Mouse (Mus musculus): ENCODE measurements around the gene Rpl9-ps6.
"Not testable (repeated sequence)": the region's sequence is repeated elsewhere in the genome, so short reads cannot be mapped to it uniquely, and the experiment has no call there.

Gene Rpl9-ps6

DNA sequence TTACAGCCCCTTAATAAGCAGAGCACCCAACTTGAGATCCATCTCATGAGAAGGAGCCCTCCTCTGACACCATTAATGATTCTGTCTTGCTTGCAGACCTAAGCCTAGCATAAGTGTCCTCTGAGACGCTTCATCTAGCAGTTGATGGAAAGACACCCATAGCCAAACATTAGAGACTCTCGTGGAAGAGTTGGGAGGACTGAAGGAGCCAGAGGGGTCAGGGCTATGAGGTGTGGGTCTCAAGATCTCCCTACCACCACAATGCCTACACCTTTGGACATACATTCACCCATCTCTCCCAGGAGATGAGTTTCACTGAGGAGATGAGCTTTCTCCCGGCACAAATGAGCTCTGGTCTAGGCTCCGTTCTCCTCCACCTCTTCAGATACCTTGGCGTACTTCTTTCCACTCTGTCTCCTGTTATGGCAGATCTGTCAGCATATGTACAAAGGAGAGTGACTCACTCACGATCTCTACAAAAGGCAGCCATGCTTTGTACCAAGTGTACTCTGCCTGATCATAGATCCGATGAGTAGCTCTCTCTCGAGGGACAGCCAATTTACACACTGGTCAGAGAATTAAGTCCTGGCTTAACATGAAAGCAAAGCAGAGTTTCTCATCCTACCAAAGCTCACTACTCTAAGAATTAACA, 14.5 kb upstream of the Rpl9-ps6 start:
- no peak for DNase-seq

DNA sequence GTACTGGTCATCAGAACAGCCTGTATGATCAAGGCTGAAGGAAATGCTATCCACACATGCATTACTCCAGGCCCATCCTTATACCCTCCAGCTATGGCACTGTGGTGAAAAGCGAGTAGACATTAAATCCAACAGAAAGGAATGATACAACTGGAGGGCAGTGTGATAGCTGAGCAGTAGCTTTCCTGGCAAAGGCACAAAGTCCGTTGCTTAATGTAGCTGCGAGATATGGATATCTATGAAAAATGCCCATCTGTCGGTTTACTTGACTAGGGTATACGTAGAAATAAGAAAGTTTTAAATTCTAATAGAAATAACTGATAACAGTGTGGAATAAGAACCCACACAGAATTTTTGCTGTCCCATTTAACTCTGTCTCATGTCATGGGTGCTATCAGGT, 13.9 kb upstream of the Rpl9-ps6 start:
- no peak for DNase-seq

DNA sequence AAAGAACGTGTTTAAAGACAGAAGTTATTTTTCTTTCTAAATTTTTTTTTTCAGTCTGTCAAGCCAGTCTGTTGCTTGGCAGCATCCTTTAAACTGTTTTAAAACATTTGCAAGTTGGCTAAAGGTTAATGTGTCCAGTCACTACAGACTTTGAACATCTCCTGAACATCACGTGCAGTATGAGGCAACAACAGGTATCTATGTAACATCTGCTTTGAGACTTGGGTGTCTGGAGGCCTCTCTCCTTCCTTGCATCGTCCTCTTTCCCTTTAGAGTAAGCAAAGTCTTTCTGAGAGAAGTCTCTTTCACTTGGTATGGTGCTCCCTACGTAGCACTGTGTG, 10.3 kb upstream of the Rpl9-ps6 start:
- DNase-seq, result no peak

DNA sequence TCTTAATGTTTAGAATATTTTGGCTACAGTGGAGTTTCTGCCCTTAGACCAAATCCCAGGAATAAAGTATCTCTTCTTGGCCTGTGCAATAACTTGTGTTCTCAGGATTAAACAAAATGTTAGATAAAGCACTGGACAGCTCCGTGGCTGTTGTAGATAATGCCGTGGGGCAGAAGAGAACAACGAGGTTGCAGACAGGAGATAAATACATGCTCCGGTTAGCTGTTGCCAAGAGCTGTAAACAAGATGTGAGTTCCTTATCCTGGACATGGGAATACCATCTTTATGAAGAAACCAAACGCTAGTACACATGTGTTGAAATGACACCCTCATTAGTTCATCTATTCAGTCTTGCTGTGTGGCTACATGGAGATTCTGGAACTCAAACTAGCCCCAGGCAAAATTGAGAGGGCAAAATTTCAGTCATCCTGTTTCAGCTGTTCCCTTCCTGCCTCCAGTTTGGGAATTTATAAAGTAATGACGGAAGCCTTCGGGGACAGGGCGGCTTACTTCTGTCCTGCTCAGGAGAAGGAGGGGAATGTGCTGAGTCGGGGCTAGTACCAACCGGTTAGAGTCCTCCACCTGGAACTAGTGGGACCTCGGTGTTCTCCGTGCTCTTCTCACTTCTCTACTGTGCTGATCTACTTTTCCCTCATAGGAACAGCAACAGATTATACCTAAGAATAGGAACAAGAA, 9.8 kb upstream of the Rpl9-ps6 start:
- DNase-seq, result no peak

DNA sequence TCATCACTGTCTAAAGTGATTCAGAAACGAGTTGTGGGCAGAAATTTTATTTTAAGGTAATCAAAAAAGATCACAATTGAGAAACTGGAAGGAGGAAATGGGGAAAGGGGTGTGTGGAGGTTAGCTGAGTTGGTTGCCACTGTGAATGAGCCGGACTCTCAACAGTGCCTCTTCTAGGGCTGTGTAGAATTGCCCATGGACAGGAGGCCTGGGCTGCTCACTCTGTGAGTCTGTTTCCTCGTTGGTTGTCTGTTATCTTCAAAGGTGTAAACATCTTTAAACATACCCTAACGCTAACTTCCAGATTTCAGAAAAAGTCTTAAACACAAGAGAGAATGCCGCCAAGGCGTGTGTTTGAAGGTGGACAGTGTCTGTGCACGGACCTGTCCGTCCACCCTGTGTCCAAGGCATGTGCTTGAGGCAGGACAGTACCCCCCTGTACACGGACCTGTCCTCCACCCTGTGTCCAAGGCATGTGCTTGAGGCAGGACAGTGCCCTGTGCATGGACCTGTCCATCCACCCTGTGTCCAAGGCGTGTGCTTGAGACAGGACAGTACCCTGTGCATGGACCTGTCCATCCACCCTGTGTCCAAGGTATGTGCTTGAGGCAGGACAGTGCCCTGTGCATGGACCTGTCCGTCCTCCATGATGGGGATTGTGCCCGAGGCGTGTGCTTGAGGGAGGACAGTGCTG, 4.3 kb upstream of the Rpl9-ps6 start:
- DNase-seq, result no peak

DNA sequence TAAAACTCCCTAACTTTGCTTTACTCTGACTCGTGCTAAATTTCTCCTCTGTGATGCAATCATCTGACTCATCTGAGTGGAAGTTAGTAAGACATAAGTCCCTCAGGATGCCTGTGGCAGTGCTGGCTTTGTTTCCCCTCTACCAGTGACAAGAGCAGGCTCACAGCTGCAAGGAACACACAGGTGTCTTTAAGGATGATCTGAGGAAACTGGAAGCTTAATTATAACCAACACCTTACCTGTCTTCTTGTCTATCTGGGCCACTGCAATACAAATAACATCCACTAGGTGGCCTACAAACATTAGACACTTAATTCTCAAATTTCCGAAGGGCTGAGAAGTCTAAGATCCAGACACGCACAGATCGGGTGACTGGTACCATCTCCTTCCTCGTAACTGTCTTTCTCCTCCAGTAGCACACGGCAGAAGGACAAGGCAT, 3.7 kb upstream of the Rpl9-ps6 start:
- DNase-seq, result peak; percentile 62

DNA sequence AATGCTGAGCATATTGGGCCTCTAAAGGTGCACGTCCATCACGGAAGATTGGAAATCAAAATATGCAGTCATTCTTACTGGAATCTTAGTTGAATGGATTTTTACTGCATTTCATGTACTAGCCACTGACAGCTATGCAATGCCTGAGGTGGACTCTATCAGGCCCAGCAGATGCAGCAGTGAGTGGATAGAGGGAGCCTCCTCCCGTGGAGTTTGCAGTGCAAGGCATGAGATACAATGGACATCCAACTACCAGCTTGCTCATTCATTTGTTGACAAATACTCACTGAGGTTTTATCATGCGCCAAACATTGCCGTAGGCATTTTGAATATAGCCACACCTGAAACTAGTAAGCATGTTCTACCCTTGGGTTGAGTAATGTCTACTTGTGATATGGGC, 947 bp upstream of the Rpl9-ps6 start:
- DNase-seq, result no peak

DNA sequence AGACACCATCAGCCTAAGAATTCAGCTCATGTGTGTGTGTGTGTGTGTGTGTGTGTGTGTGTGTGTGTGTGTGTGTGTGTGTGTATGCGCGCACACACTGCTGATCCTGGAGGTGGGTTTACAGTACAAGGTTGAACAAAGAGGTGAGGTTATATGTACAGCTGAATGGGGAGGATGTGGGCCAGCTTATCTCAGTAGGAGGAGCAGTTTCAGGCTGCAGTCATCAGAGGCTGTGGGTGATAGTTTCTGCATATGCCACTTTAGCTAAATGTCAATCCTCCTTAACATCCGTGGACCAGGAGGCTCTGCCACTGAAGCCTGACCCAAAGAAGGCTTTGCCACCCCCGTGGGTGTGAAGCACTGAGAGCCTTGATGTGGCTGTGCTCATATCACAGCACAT, 1.1 kb downstream of the Rpl9-ps6 start:
- DNase-seq, result peak; percentile 52

DNA sequence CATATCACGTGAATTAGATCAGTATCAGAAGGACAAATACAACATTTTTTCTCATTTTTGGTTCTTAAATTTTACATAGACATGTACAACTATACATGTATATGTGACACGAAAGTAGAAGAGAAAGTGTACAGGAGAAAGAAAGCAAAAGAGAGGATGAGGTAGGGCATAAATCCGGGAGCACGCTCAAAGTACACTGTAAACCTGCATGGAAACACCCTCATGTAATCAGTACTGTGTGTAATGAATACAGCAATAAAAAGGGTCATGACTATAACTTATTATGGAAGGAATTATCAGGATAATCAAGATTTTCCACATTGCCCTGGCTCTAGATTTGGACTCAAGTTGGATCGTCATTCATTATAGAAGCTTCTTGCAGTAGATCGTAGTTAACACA, 3.3 kb downstream of the Rpl9-ps6 start:
- DNase-seq, result no peak

DNA sequence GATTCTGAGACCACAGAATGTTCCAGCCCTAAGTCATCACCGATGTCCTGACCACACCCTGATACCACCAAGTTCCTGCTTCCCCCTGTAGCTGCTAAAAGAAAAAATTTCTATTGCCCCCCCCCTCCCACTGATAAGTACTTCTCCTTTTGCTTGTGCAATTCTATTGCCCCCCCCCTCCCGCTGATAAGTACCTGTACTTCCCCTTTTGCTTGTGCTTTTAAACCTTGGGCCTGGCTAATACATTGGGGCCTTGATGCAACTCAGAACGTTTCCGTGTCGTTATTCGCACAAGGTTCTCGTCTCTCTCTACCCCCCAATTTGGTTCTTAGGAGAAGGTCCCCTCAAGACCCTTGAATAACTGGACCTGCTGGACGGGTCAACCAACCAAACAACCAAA, 8.7 kb downstream of the Rpl9-ps6 start:
- DNase-seq, result not testable (repeated sequence)

DNA sequence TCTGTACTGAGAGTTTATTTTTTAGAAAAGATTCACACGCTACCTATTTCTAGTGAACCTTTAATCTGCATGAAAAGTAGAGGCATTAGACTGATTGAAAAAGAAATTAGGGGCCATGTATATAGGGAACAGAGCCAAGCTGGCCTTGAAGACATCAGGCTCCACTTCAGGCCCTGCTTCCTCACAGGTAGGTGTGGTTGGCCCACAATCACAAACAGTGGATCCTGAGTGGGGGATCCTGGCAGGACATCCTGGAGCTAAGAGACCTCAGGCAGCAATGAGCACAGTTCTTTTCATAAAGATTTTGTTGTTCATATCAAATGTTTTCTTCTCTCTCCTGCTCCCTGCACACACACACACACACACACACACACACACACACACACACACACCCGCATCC, 9.6 kb downstream of the Rpl9-ps6 start:
- DNase-seq, result no peak

DNA sequence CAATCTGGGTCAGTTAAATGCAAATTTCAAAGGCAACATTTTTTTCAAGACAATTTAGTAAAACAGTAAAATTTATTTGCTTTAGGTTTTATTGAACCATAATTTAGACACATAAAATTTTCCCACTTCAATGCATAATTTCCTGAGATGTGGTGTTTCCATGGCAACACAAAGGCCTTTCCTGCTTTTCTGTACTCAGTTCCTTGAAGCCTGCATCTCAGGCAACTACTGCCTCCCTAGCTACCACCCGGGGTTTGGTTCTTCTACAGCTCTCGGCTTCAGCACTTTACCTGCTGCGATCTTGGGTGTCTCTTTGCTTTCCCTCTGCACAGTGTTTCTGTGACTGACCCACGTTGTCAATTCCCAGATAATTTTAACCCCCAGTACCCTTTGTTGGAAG, 14.1 kb downstream of the Rpl9-ps6 start:
- DNase-seq, result no peak

DNA sequence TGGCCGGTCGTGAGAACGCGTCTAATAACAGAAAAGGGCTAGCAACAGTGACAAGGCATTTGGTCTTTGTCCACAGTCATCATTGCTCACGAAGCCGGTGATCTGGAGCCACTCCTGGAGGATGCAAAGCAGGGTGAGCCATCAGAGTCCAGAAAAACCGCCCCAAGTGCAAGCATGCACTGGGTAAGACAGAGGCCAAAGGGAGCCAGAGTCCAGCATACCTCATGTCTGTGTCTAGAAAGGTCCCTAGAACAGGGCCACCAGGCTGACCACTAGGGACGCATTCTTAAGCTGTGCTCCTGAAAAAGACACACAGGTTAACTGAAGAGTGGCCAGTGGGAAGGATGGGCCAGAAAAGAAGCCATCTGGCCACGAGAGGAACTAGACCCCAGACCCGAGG, 17.4 kb downstream of the Rpl9-ps6 start:
- DNase-seq, result no peak

DNA sequence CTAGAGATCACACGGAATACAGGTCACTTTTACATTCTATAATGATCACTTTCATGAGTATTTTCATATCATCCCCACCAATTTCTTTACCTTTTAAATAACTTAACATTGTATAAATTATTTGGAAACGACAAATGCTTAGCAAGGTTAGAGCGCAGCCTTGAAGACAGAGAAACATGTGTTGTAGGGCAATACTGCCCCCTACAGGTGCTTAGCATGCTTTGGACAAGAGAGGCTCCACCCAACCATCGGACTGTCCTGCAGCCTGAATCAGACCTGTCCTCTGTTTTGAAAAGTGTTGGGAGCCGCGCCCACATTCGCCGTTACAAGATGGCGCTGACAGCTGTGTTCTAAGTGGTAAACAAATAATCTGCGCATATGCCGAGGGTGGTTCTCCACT, 24.8 kb downstream of the Rpl9-ps6 start:
- peak; percentile 58 for DNase-seq

DNA sequence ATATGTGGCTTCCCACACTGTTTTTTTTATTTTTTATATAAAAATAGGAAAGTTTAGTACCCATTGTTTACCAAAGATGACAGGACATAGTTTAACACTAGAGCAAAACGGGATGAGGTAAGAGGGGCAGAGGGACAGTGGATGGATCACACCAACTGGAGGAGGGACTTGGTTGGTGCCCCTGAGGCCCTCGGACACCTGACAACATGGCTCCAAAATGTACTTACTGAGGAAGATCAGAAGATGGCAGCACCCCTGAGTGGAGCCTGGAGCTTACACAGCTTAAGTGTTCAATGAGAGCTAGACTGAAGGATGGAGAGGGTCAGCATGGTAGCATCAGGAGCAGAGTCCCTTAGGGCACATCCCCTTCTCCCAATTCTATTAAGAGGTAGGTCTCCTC, 27.0 kb downstream of the Rpl9-ps6 start:
- no peak for DNase-seq

DNA sequence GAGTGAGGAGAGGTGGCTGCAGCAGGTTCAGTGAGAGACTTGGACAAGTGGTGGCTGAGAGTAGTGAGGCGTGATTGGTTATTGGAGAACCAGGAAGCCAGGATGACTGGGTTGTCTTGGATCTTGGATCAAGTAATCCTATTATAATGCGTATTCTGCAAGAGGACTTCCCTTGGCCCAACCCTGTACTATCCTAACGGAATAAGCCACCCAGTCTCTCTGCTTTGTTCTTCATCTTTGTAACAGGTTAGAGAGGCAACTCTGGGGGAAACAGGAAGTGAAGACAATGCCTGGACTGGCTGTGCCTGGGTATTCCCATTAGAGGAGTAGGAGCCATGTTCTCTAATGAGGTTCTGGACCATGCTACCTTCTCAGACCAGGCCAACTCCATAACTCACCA, 40.5 kb downstream of the Rpl9-ps6 start:
- DNase-seq, result no peak

DNA sequence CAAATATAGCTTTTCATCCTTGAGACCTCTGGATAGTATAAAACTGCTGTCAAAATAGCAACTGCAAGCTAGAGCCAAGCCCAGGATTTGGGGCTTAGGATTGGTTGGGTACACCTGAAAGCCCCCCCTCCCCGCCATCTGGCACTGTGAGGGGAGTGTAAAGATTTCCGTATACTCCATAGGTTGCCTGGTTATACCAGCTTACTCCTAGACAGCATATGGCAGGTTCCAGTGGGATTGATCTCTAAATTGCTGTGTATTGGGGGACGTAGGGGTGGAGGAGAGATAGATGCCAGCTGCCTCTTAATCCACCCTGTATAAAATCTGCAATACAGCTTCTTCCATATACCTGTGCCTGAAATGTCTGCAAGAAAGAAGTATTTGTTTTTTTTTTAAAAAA, 41.7 kb downstream of the Rpl9-ps6 start:
- no peak for DNase-seq

DNA sequence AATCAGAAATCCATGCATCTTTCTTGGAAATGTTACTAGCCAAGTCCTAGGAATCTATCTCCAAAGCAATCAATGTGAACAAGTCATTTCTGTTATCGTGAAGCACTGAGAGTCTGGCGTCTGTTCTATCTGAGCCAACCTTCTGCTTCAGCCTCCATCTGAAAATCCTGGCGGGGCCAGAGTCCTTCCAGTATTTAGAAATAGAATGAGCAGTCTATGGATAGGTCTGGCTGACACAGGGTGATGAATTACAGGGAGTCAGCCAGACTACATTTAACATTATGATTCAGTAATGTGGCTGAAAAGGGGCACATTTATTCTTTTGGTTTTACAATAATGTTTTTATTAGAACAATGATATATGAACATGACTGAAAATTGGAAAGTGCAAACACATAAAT, 47.3 kb downstream of the Rpl9-ps6 start:
- DNase-seq, result no peak

DNA sequence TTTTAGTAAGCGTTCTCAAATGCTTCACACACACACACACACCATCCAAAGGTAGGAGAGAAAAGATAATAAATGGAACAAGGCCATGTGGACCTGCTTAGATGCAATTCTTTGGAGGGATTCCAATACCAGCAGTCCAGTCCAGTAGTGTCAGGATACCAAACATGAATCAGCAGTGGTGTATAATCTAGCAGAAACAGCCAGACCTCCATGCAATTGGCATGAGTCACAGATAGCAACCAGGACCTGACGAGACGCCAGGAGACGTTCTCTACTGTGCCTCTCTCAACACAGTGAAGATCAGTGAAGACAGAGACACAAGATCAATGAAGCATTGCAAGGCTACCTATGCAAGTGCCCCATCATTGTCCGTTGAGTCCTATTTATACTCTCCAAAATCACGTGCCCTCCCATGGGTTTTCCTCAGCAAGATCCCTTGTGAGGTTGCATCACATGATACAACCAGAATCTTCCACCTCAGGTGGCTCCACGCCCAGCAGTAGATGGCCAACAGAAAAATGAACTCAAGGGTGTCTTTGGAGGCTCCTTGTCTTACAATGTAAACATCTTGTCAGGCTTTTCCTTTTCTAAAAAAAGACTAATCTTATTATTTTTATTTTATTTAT, 49.6 kb downstream of the Rpl9-ps6 start:
- no peak for DNase-seq
